Mouse (Mus musculus) fibroblast of lung, adult 2 months (primary cell): ENCODE results near the gene Padi1.
A peak's percentile ranks its signal among the peaks of the same experiment; 100 is the strongest.

ENCODE experiments used
- DNase-seq: peaks from one replicate; pipeline ENCODE4 v3.0.0-alpha.2; 2011; ENCODE audit warnings: low read depth

The Padi1 gene

GRCm38 (mm10) chr4:140862036-140862650, 16.6 kb upstream of the Padi1 start:
- peak; percentile 10 for DNase-seq

- no peak for DNase-seq
These were observed 15.2 kb upstream of the Padi1 start for GRCm38 (mm10) chr4:140860767-140861147.

DNA sequence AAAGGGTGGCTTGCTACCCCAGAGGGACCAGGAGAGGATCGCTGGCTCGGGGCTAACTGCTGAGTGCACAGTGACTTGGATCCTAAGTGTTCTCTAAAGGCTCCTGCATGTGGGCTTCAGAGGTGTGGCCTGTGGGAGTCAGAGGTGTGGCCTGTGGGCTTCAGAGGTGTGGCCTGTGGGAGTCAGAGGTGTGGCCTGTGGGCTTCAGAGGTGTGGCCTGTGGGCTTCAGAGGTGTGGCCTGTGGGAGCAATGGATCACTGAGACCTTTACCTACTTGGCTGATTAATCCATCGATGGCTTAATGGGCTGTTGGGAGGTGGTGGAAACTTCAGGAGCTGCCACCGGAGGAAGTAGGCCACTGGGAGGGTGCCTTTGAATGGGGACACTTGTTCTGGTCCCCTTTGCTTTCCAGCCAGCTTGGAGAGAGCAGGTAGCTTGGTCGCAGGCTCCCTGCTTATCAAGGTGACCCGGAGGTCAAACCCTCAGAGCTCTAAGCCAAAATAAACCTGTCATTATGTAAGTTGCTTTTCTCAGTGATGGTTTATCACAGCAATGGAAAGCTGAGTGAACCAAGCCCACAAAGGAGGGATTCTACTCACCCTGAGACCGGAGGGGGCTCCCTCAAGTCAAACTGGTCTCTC, 14.7 kb upstream of the Padi1 start:
- no peak for DNase-seq

GRCm38 (mm10) chr4:140859291-140859690, 13.7 kb upstream of the Padi1 start:
- DNase-seq, result no peak

DNA sequence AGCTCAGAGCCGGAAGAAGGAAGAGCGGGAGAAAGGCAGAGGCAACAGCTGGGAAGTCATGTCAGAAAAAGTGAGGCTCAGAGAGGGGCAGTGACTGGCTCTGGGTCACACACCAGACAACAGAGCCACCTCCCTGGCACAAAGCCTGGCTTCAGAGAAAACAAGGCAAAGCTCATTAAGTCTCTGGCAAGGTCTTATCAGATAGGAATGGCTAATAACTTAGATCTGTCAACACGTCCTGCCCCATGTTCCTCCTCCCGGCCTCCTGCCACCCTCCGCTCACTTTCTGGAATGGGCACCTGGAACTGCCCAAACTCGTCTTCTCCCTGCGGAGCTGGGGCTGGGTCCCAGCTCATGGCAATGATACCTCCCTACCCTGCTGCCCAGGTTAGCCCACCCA, 12.2 kb upstream of the Padi1 start:
- DNase-seq, result no peak

GRCm38 (mm10) chr4:140857041-140857440, 11.5 kb upstream of the Padi1 start:
- no peak for DNase-seq

DNA sequence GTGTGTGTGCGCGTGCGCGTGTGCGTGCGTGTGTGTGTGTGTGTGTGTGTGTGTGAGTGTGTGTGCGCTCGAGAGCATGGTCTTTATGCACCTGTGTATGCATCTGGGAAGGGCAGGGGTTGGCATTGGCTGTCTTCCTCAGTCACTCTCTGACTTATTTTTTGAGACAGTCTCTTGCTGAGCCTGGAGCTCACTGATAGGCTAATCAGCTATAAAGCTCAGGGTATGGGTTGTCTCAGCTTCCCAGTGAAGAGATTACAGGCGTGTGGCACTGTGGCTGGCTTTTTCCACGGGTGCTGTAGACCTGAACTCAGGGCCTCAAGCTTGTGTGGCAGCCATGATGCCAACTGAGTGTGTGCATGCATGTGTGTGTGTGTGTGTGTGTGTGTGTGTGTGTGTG, 9.6 kb upstream of the Padi1 start:
- DNase-seq, result no peak

- DNase-seq, result no peak
These were observed 8.9 kb upstream of the Padi1 start for GRCm38 (mm10) chr4:140854455-140854864.

DNA sequence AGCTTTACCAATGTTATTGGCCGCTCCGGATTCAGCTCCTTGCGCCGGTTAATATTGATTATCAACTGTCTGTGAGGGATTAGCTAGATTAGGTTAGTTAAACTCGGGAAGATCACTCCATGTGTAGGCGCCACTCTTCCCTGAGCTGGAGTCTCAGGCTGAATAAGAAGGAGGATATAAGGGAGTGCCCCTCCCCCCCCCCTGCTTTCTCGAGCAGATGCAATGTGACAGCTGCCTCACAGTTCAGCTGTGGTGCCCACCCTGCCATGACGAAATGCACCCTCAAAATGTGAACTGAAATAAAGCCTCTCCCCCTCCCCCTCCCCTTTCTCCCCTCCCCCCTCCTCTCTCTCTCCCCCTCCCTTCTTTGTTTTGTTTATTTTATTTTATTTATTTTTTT, 8.0 kb upstream of the Padi1 start:
- no peak for DNase-seq

GRCm38 (mm10) chr4:140849310-140849709, 3.7 kb upstream of the Padi1 start:
- no peak for DNase-seq

DNA sequence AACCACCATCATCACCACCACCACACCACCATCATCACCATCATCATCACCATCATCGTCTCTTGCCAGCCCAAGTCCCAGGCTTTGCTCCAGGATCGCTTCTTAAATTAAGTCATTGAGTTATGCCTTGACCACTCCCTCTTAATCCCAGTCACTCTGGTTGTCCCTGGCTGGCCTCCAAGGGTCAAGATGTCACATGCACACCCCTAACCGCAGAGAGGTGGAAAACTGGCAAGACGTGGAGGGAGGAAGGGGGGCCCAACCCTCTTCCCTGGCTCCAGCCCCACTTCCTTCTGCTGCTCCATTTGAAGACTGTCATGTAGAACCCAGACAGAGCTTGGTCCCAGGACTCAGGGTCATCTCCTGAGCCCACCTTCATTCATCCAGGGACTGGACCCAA, 587 bp downstream of the Padi1 start:
- DNase-seq, result no peak

DNA sequence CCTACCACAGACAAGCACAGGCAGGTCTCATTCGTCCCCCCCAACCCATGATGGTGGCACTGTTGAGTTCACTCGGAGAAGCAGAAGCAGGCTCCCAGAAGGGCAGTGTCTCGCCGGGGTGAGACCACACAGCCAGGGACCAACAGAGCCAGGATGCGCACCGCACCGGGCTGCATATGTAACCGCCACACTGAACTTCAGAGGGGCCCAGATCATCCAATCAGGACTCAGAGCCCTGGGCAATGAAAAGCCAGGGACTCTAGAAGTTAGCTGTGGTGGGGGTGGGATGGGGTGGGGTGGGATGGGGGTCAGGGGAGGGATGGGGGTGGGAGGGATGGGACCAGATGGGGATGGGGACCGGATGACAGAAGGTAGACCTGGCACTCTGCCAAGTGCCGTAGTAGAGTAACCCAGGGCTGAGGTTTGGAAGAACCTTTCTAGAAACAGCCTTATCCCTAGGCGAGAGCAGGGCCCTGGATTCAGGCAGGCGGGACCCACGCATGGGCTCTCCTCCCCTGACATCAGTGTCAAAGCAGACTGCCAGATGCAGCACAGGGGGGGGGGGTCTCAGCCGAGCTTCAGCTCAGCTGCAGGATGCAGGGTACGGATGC, 1.8 kb downstream of the Padi1 start:
- no peak for DNase-seq

DNA sequence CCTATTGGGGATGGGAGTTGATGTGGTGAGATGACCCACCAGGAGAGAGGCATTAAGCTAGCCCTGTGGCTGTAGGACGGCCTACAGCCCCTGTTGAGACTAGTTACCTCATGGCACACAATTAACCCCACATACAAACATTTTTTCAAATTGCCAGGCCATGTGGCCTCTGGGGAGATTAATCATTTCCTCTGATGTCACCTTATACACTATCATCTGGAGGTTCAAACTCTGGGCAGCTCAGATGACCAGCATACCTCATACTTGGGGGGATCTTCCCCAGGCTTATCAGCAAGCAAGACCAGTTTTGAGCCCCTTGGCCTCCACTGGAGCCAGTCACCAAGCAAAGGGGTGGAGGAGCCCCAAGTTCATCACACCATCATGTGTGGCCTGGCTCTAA, 2.7 kb downstream of the Padi1 start:
- DNase-seq, result no peak

DNA sequence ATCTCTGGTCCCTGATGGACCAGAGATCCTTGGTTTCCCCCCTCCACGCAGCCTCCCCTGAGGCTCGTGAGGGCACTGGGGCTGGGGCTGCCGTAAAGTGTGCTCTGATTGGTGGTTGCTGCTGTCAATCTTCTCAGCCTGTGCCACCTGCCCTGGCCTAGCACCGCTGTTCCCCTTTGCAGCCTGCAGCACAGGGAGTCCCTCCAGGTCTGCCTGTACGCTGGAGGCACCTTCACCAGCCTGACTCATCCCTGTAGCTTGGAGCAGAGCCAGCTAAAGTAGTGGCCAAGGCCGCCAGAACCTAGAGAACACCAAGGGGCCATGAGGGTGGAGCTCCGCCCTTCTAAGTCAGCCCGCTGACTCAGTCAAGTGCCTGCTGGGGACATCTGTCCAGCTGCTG, 7.7 kb downstream of the Padi1 start:
- no peak for DNase-seq

DNA sequence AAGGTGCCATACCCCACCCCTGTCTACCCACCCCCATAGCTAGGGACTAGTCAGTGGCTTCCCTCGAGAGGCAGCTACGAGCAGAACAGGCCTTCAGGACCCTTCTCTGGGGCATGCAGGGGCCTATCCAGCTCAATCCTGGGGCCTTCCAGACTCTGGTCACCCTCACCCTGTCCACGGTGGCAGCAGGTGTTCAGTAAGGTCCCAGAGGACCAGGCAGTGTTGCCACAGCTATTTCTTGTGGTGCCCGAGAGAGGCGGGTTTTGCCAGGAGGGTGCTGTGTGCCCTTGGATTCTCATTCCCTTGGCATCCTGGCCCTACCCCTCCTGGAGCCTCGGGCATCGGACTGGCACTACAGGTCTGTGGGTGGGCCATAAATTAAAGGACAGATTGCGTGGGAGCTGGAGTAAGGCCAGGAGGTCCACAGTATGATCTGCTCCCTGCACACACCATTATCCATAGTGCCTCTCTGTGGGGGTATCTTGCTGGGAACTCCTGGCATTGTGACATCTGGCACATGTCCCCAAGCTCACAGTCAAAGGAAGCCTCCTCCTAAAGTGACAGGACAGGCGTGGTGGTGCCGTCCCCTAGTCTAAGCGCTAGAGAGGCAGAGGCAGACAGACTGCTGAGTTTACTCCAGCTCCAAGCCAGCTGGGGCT, 9.2 kb downstream of the Padi1 start:
- no peak for DNase-seq

GRCm38 (mm10) chr4:140835682-140836081, 9.9 kb downstream of the Padi1 start:
- no peak for DNase-seq

DNA sequence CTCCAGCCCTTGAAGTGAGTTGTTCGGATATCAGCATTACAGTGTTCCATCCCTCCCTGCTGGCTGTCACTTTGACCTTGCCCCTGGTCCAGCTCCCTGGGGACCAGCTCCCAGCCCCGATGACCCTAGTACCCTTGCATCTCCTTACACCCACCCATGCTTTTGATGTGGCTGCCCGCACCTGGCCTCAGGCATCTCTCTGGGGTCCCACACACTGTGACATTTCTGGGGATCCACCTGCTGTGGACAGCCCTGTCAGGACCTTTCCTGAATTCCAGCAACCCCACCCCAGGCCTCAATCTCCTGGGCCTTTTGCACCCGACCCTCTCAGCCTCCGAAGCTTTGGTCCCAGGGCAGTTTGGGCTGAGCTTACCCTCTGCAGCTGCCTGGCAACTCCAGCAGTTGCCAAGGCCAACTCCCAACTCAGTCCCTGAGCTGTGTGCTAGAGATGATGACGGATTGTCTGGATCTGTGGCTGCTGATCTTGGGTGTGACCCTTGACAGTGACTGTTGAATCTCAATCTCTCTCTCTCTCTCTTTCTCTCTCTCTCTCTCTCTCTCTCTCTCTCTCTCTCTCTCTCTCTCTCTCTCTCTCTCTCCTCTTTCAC, 11.1 kb downstream of the Padi1 start:
- DNase-seq, result no peak

GRCm38 (mm10) chr4:140832821-140833220, 12.8 kb downstream of the Padi1 start:
- DNase-seq, result no peak

- no peak for DNase-seq
These were observed 13.8 kb downstream of the Padi1 start for GRCm38 (mm10) chr4:140831808-140832207.

DNA sequence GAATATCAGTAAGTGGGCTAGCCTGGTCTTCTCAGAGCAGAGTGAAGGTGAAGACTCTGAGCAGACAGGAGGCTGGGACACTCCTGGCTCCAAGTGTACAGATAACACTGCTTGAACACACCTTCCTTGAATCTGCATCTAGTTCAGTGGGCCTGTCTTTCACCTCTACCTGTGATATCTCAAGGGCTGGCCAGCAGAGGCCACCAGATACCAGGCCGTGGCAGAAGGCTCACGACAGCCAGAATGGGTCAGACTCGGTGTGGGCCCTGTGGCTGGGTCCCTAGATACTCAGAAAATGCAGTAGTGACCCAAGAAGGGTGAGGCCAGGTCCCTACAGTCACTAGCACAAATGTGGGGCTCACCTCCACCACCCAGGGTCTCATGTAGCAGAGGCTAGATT, 18.3 kb downstream of the Padi1 start:
- DNase-seq, result no peak

DNA sequence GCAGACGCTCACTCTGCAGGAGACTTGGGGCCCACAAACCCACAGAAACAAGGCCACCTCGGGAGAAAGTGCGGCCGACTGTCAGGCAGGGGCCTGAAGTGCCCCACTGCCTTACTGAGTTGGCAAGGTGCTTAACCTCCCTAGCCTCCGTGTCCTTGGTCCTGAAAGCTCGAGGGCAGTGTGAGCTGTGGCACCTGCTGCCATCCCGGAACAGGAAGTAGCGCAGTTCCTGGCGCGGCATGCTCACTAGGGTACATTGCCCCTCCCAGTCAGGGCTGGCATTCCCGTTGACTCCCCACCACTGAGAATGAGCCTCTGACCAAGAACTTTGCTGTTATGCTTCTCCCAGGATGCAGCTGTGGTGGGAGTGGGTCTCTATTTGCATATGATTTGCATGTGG, 19.6 kb downstream of the Padi1 start:
- no peak for DNase-seq

- DNase-seq, result no peak
These were observed 23.6 kb downstream of the Padi1 start for GRCm38 (mm10) chr4:140821988-140822387.

GRCm38 (mm10) chr4:140817413-140817812, 28.2 kb downstream of the Padi1 start:
- DNase-seq, result no peak
